Mouse (Mus musculus) left cerebral cortex, adult 2 months (tissue): ENCODE measurements around the gene Trmt112. TPM values are rescaled to one million over a fixed set of nuclear protein-coding genes. Genes with fewer than 3 reads are reported as not detected.

Source experiments
- DNase-seq, 2 experiments: peaks; one replicate each; pipeline ENCODE4 v3.0.0; 2021 to 2022; ENCODE audit warnings: low spot score in 2 of 2, mixed read lengths in 1 of 2; ENCODE audit errors: extremely low spot score in 1 of 2
- H3K27ac ChIP-seq: fragments of 200-600 bp; 2 replicates; pipeline ENCODE4 v1.8.1; 2022
- H3K4me3 ChIP-seq: fragments of 200-600 bp; 2 replicates; pipeline ENCODE4 v1.8.1; 2022
- CTCF ChIP-seq: fragments of 200-600 bp; IDR thresholded peaks from 2 replicates; pipeline ENCODE4 v1.8.1; 2022; ENCODE audit warnings: antibody characterized with exemption, mild to moderate bottlenecking, moderate library complexity
- intact Hi-C: fragments of 180-260 bp; cut with DNase I; formaldehyde crosslinking; loops from one replicate; pipeline ENCODE4 v1.15.1; 2025
- total RNA-seq, 2 experiments: library from RNA; stranded (reverse); gene quantifications; 2 replicates each; pipeline ENCODE4 v1.2.3; 2021

Gene Trmt112
- total RNA-seq, 2 experiments from 2014 or later, result 40.0 to 43.4 TPM

GRCm38 (mm10) chr19:6932018-6932417, 22.5 kb downstream of the Trmt112 start:
- no peak for TF ChIP-seq CTCF
- Histone ChIP-seq H3K27ac (peak overlapping the region; percentile 91), H3K4me3 (peak overlapping the region; percentile 54)
- intact Hi-C loops, result no loop called here
- no peak for DNase-seq

- no peak for TF ChIP-seq CTCF
- H3K4me3 ChIP-seq, result peak overlapping the region; percentile 54
- no peak for DNase-seq
- peak overlapping the region; percentile 91 for H3K27ac ChIP-seq
- intact Hi-C loops, result no loop called here
These were observed 23.6 kb downstream of the Trmt112 start for GRCm38 (mm10) chr19:6933102-6933435.

GRCm38 (mm10) chr19:6933436-6934194, 24.1 kb downstream of the Trmt112 start:
- no peak for TF ChIP-seq CTCF
- intact Hi-C loops, result no loop called here
- DNase-seq, result peak; percentile 57 to 67
- Histone ChIP-seq H3K4me3 (peak overlapping the region; percentile 54), H3K27ac (peak overlapping the region; percentile 91)

GRCm38 (mm10) chr19:6934195-6934977, 24.9 kb downstream of the Trmt112 start, which contains the start of gene Kcnk4:
Gene Kcnk4, minus strand, starts transcription at chr19:6934515.
- DNase-seq, result no peak
- peak within 1 kb of the TSS; percentile 91 for H3K27ac ChIP-seq
- H3K4me3 ChIP-seq, result peak within 1 kb of the TSS; percentile 54
- intact Hi-C loops, result no loop called here
- TF ChIP-seq CTCF, result no peak

- Histone ChIP-seq H3K4me3 (no peak overlapping the region), H3K27ac (no peak overlapping the region)
- TF ChIP-seq CTCF, result peak; percentile 57
- no peak for DNase-seq
- intact Hi-C loops, result no loop called here
These were observed 26.8 kb downstream of the Trmt112 start for GRCm38 (mm10) chr19:6936299-6936698.

GRCm38 (mm10) chr19:6937541-6938465, 28.3 kb downstream of the Trmt112 start:
- DNase-seq, result no peak
- H3K27ac ChIP-seq, result no peak overlapping the region
- no peak for TF ChIP-seq CTCF
- intact Hi-C loops, result no loop called here
- H3K4me3 ChIP-seq, result no peak overlapping the region

GRCm38 (mm10) chr19:6939106-6940002, 29.9 kb downstream of the Trmt112 start:
- peak overlapping the region; percentile 97; the same call in 1 of the 2 replicates for H3K27ac ChIP-seq
- no peak for DNase-seq
- intact Hi-C loops, result loop anchor here (5.0 kb wide), 1 partner anchor 38 kb away; the partner anchor contains the start of gene Plcb3
- no peak for TF ChIP-seq CTCF
- peak overlapping the region; percentile 92 for H3K4me3 ChIP-seq

- Histone ChIP-seq H3K4me3 (peak overlapping the region; percentile 92), H3K27ac (peak overlapping the region; percentile 97)
- intact Hi-C loops, result loop anchor here (5.0 kb wide), 1 partner anchor 37 kb away; the partner anchor contains the start of gene Plcb3
- DNase-seq, result no peak
- TF ChIP-seq CTCF, result no peak
These were observed 31.2 kb downstream of the Trmt112 start for GRCm38 (mm10) chr19:6940396-6941351.

- Histone ChIP-seq H3K4me3 (peak within 1 kb of the TSS; percentile 92), H3K27ac (peak within 1 kb of the TSS; percentile 97)
- peak; percentile 92 to 96 for DNase-seq
- intact Hi-C loops, result loop anchor here (1.0 to 5.0 kb wide), 2 partner anchors 9 to 36 kb away; partner anchors contain the start of gene Plcb3
- no peak; the same call in 1 of the 2 replicates for TF ChIP-seq CTCF
These were observed 32.1 kb downstream of the Trmt112 start, which contains the start of gene Bad for GRCm38 (mm10) chr19:6941372-6942248. Gene Bad, plus strand, starts transcription at chr19:6941861.
